Mouse (Mus musculus): ENCODE measurements around the gene Pmf1. TPM values are rescaled to one million over a fixed set of nuclear protein-coding genes. Genes with fewer than 3 reads are reported as not detected.

Gene Pmf1
- polyA plus RNA-seq, 1 experiment from 2014 or later: 55.1 TPM

DNA sequence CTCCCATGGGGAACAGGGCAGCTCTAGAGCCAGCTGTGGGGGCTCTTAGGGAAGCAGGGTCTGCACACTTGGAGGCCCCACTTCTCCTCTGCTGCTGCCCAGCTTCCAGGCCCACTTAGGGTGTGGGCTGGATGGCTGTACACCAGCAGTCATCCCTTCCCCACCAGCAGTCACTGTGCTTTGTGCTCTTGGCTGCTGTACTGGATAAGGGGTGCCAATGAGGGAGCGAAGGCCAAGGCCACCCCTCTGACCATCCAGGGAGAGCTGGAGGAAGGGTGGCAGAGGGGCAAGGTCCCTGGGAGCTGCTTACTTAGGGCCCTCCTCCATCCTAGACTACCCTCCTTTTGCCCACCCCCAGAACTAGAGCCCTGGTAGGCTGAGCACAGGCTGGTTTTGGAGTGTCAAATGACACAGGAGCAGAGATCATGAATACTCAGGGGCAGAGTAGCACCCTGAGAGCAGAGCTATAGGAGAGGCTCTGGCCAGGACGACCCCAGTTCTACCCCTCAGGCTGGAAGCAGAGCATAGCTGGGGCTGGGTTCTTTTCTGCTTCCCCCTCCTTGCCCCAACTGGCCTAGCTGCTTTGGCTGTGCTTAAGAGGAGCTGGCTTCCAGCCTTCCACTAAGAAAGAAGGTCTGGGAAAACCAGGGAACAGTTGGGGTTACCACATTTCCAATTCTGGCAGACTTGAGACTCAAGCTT lies 48.4 kb downstream of the Pmf1 start:
- H3K4me1 ChIP-seq: no peaks in the 10 kb centered on the region
- H3K27ac ChIP-seq (replicated peaks): no peak overlapping the region
- peaks cover 9% of the 10 kb centered on the region; the same call in 1 of the 2 replicates for H3K27me3 ChIP-seq
- no peak overlapping the region for H3K9ac ChIP-seq (replicated peaks)
- WGBS: 93% methylated on average over 2 of the region's 2 CpGs
- H3K4me3 ChIP-seq: no peak overlapping the region
- no peak overlapping the region for H3K4me2 ChIP-seq (replicated peaks)
- H3K9me3 ChIP-seq: no peaks in the 10 kb centered on the region
- peaks cover 53% of the 10 kb centered on the region for H3K36me3 ChIP-seq
- ATAC-seq (replicated peaks): no peak

- peaks cover 59% of the 10 kb centered on the region for H3K36me3 ChIP-seq
- no peak overlapping the region for H3K4me2 ChIP-seq (replicated peaks)
- H3K27me3 ChIP-seq: peaks cover 8% of the 10 kb centered on the region; the same call in 1 of the 2 replicates
- no peak overlapping the region for H3K4me3 ChIP-seq
- no peaks in the 10 kb centered on the region for H3K4me1 ChIP-seq
- WGBS: 80% methylated on average over 6 of the region's 6 CpGs
- H3K9ac ChIP-seq (replicated peaks): no peak overlapping the region
- H3K27ac ChIP-seq (replicated peaks): no peak overlapping the region
- ATAC-seq (replicated peaks): no peak
- no peaks in the 10 kb centered on the region for H3K9me3 ChIP-seq
These were observed 49.0 kb downstream of the Pmf1 start for GRCm38 (mm10) chr3:88361096-88361495.

GRCm38 (mm10) chr3:88359989-88360388 lies 50.1 kb downstream of the Pmf1 start:
- Histone ChIP-seq H3K9me3 (no peaks in the 10 kb centered on the region), H3K4me2 (replicated peaks) (no peak overlapping the region), H3K36me3 (peaks cover 70% of the 10 kb centered on the region), H3K4me3 (no peak overlapping the region), H3K27me3 (0 out of 2 replicates have a peak, but pooled peaks cover 3% of the 10 kb centered on the region), H3K27ac (replicated peaks) (no peak overlapping the region), H3K4me1 (no peaks in the 10 kb centered on the region), H3K9ac (replicated peaks) (no peak overlapping the region)
- 66% methylated on average over 3 of the region's 3 CpGs for WGBS
- no peak for ATAC-seq (replicated peaks)

DNA sequence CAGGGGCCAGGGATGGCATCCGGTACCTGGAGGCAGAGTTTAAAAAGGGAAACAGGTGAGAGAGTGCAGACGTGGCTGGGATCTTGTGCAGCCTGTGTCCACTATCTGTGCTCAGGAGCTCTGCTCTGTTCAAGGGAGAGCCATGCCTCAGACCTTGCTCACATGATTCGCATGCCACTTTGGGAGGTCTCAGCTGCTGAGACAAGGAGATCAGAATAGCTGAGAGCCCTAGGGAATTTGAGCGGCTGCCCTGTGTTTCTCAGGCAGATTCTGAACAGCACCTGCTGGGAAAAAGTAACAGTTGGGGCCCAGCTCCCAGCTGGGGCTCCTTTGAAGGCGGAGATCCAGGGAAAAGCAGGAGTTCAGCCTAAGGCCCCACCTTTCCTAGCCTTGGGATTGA lies 50.5 kb downstream of the Pmf1 start:
- Histone ChIP-seq H3K4me1 (no peaks in the 10 kb centered on the region), H3K27ac (replicated peaks) (no peak overlapping the region), H3K4me3 (no peak overlapping the region), H3K9me3 (no peaks in the 10 kb centered on the region), H3K27me3 (no peaks in the 10 kb centered on the region), H3K9ac (replicated peaks) (no peak overlapping the region), H3K4me2 (replicated peaks) (no peak overlapping the region), H3K36me3 (peaks cover 74% of the 10 kb centered on the region)
- ATAC-seq (replicated peaks): no peak
- WGBS: 76% methylated on average over 5 of the region's 5 CpGs

DNA sequence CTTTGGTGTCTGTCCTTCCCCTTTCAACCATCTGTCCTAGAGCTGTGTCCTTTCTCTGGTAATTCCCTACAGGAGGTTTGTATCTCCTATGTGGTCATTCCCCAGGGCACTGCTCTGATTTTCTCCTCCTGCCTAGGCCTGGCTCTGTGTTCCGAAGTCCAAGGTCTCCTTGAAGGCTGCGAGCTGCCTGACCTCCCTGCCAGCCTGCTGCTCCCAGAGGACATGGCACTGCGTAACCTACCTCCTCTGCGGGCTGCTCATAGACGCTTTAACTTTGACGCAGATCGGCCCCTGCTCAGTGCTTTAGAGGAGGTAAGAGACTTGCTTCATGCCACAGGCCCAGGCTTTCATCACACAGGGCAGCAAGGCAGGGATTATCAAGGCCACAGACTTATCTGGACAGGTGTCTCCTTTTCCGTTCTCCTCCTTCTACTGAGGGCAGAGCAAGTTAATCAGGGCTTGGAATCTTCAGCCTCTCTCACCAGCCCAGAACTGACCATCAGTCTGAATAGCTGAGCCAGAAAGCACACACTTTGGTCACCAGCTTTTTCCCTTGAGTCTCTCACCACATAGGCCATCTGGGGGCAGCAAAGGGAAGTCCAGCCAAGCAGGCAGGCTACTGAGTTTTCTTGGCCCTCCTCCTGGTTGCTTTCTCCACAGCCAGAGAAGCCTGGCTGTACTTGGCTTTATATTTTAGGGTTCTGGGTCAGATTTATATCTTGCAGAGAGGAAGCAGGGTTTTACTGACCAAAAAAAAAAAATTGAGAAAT lies 55.5 kb downstream of the Pmf1 start:
- 95% methylated on average over 8 of the region's 8 CpGs for WGBS

GRCm38 (mm10) chr3:88352907-88353306 lies 57.2 kb downstream of the Pmf1 start:
- 97% methylated on average over 9 of the region's 9 CpGs for WGBS
- no peak for ATAC-seq (replicated peaks)
- no peak overlapping the region for H3K4me2 ChIP-seq (replicated peaks)

More for the DNA sequence above, 55.5 kb downstream of the Pmf1 start:
- Histone ChIP-seq H3K4me1 (no peaks in the 10 kb centered on the region), H3K36me3 (peaks cover 95% of the 10 kb centered on the region), H3K27ac (replicated peaks) (no peak overlapping the region), H3K9ac (replicated peaks) (no peak overlapping the region), H3K27me3 (no peaks in the 10 kb centered on the region), H3K4me2 (replicated peaks) (no peak overlapping the region), H3K4me3 (no peak overlapping the region), H3K9me3 (no peaks in the 10 kb centered on the region)
- ATAC-seq (replicated peaks): no peak

DNA sequence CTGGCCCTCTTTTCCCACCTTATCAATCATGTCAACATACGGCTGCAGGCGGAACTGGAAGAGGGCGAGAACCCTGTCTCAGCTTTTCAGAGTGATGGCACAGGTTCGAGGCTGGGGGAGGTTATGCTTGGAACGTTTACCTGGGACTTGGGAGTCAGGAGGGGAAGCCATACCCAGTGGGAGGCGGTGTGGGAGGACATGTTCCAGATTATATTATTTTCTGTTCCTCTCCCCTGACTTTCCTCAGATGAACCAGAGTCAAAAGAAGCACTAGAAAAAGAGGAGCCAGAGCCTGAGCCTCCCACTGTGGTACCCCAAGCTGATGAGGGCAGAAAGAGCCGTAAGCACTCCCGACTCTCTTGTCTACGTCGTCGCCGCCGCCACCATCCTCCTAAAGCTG lies 59.4 kb downstream of the Pmf1 start:
- no peaks in the 10 kb centered on the region for H3K27me3 ChIP-seq
- no peaks in the 10 kb centered on the region for H3K9me3 ChIP-seq
- H3K4me1 ChIP-seq: no peaks in the 10 kb centered on the region
- no peak overlapping the region for H3K27ac ChIP-seq (replicated peaks)
- no peak for ATAC-seq (replicated peaks)
- H3K4me2 ChIP-seq (replicated peaks): no peak overlapping the region
- no peak overlapping the region for H3K9ac ChIP-seq (replicated peaks)
- no peak overlapping the region for H3K4me3 ChIP-seq
- peaks cover 97% of the 10 kb centered on the region for H3K36me3 ChIP-seq
- 95% methylated on average over 13 of the region's 13 CpGs for WGBS

More at GRCm38 (mm10) chr3:88352907-88353306, 57.2 kb downstream of the Pmf1 start:
- Histone ChIP-seq H3K9me3 (no peaks in the 10 kb centered on the region), H3K27me3 (no peaks in the 10 kb centered on the region), H3K36me3 (peaks cover 94% of the 10 kb centered on the region), H3K9ac (replicated peaks) (no peak overlapping the region), H3K27ac (replicated peaks) (no peak overlapping the region), H3K4me1 (no peaks in the 10 kb centered on the region), H3K4me3 (no peak overlapping the region)

Small RNAs within 50 kb of the gene (microRNA-seq; reads per million reads assigned to microRNA genes)
- not detected for gene Mir7011

Other genes with a start within 250 kb of the Pmf1 start
- gene Rhbg, start 155.6 kb downstream of the Pmf1 start, polyA plus RNA-seq (2015; fragmentation: Nextera tagmentation; extraction: Ambion mirVana): 0.10 and 0.14 TPM in 2 replicates
- gene Gm38392, start 123.1 kb downstream of the Pmf1 start, polyA plus RNA-seq (2015; fragmentation: Nextera tagmentation; extraction: Ambion mirVana): 0.23 TPM in 1 of 2 replicates, not detected in the other
- gene Tsacc, start 113.3 kb downstream of the Pmf1 start, polyA plus RNA-seq (2015; fragmentation: Nextera tagmentation; extraction: Ambion mirVana): 9.2 and 9.6 TPM in 2 replicates
- 523 and 531 TPM in 2 replicates for gene Cct3, start 113.2 kb downstream of the Pmf1 start, polyA plus RNA-seq (2015; fragmentation: Nextera tagmentation; extraction: Ambion mirVana)
- gene Glmp, start 85.3 kb downstream of the Pmf1 start, polyA plus RNA-seq (2015; fragmentation: Nextera tagmentation; extraction: Ambion mirVana): 103 and 105 TPM in 2 replicates
- gene Tmem79, start 74.2 kb downstream of the Pmf1 start, polyA plus RNA-seq (2015; fragmentation: Nextera tagmentation; extraction: Ambion mirVana): 1.7 and 2.0 TPM in 2 replicates
- gene Smg5, start 74.1 kb downstream of the Pmf1 start, polyA plus RNA-seq (2015; fragmentation: Nextera tagmentation; extraction: Ambion mirVana): 59.8 and 65.1 TPM in 2 replicates
- 0.94 and 1.0 TPM in 2 replicates for gene Paqr6, start 45.7 kb downstream of the Pmf1 start, polyA plus RNA-seq (2015; fragmentation: Nextera tagmentation; extraction: Ambion mirVana)
- 0.27 TPM in 1 of 2 replicates, not detected in the other for gene Bglap3, start 37.6 kb downstream of the Pmf1 start, polyA plus RNA-seq (2015; fragmentation: Nextera tagmentation; extraction: Ambion mirVana)
- not detected in 2 replicates for gene Bglap2, start 31.6 kb downstream of the Pmf1 start, polyA plus RNA-seq (2015; fragmentation: Nextera tagmentation; extraction: Ambion mirVana)
- gene Bglap, start 25.9 kb downstream of the Pmf1 start, polyA plus RNA-seq (2015; fragmentation: Nextera tagmentation; extraction: Ambion mirVana): not detected in 2 replicates
- gene Slc25a44, start 14.8 kb upstream of the Pmf1 start, polyA plus RNA-seq (2015; fragmentation: Nextera tagmentation; extraction: Ambion mirVana): 31.3 and 33.2 TPM in 2 replicates
- gene Sema4a, start 50.9 kb upstream of the Pmf1 start, polyA plus RNA-seq (2015; fragmentation: Nextera tagmentation; extraction: Ambion mirVana): 16.3 and 17.7 TPM in 2 replicates
- 23.4 and 27.5 TPM in 2 replicates for gene Lmna, start 99.6 kb upstream of the Pmf1 start, polyA plus RNA-seq (2015; fragmentation: Nextera tagmentation; extraction: Ambion mirVana)
- 50.6 and 55.6 TPM in 2 replicates for gene Mex3a, start 122.1 kb upstream of the Pmf1 start, polyA plus RNA-seq (2015; fragmentation: Nextera tagmentation; extraction: Ambion mirVana)
- 0.15 and 0.28 TPM in 2 replicates for gene Rab25, start 138.0 kb upstream of the Pmf1 start, polyA plus RNA-seq (2015; fragmentation: Nextera tagmentation; extraction: Ambion mirVana)
- gene Lamtor2, start 142.7 kb upstream of the Pmf1 start, polyA plus RNA-seq (2015; fragmentation: Nextera tagmentation; extraction: Ambion mirVana): 169 and 187 TPM in 2 replicates
- gene Ubqln4, start 143.4 kb upstream of the Pmf1 start, polyA plus RNA-seq (2015; fragmentation: Nextera tagmentation; extraction: Ambion mirVana): 45.8 and 47.6 TPM in 2 replicates
- 133 and 134 TPM in 2 replicates for gene Ssr2, start 165.5 kb upstream of the Pmf1 start, polyA plus RNA-seq (2015; fragmentation: Nextera tagmentation; extraction: Ambion mirVana)
- gene Arhgef2, start 195.6 kb upstream of the Pmf1 start, polyA plus RNA-seq (2015; fragmentation: Nextera tagmentation; extraction: Ambion mirVana): 192 and 193 TPM in 2 replicates
- not detected in 2 replicates for gene Rxfp4, start 242.8 kb upstream of the Pmf1 start, polyA plus RNA-seq (2015; fragmentation: Nextera tagmentation; extraction: Ambion mirVana)

Measured in forebrain, embryonic 15.5 days (tissue).